Mouse (Mus musculus) liver, embryonic 13.5 days (tissue): ENCODE measurements around the gene Mapk8ip1. TPM values are rescaled to one million over a fixed set of nuclear protein-coding genes. Genes with fewer than 3 reads are reported as not detected.
"Not testable (repeated sequence)": the region's sequence is repeated elsewhere in the genome, so short reads cannot be mapped to it uniquely, and the experiment has no call there.

Experiments used
- ATAC-seq: fragments of 200-750 bp; cut with Nextera tagmentation; 2 replicates; pipeline ENCODE4 v1.8.0; 2017; ENCODE audit warnings: low read depth, mild to moderate bottlenecking, moderate number of reproducible peaks, moderate library complexity
- DNase-seq: peaks from one replicate; pipeline ENCODE4 v3.0.0; 2022
- H3K27ac ChIP-seq: fragments of 300-500 bp; sonication (generic); 2 replicates; pipeline ENCODE4 v1.5.1; 2015; ENCODE audit warnings: moderate library complexity, mild to moderate bottlenecking, inconsistent platforms
- H3K27me3 ChIP-seq: fragments of 300-500 bp; sonication (generic); 2 replicates; pipeline ENCODE4 v1.6.1; 2015; ENCODE audit warnings: mild to moderate bottlenecking, inconsistent platforms
- H3K36me3 ChIP-seq: fragments of 300-500 bp; sonication (generic); 2 replicates; pipeline ENCODE4 v1.6.1; 2015; ENCODE audit warnings: mild to moderate bottlenecking, inconsistent platforms
- H3K4me1 ChIP-seq: fragments of 300-500 bp; sonication (generic); replicated peaks from 2 replicates; pipeline ENCODE4 v1.6.1; 2015; ENCODE audit warnings: inconsistent platforms
- H3K4me2 ChIP-seq: fragments of 300-500 bp; sonication (generic); 2 replicates; pipeline ENCODE4 v1.6.1; 2015; ENCODE audit warnings: inconsistent platforms, mild to moderate bottlenecking, moderate library complexity
- H3K4me3 ChIP-seq: fragments of 300-500 bp; sonication (generic); replicated peaks from 2 replicates; pipeline ENCODE4 v1.5.1; 2015; ENCODE audit warnings: mild to moderate bottlenecking, inconsistent platforms
- H3K9ac ChIP-seq: fragments of 300-500 bp; sonication (generic); 2 replicates; pipeline ENCODE4 v1.6.1; 2015; ENCODE audit warnings: mild to moderate bottlenecking, inconsistent platforms
- H3K9me3 ChIP-seq: fragments of 300-500 bp; sonication (generic); replicated peaks from 2 replicates; pipeline ENCODE4 v1.6.1; 2016; ENCODE audit warnings: inconsistent platforms
- WGBS: fragments of 180-500 bp; shearing (Covaris S2); methylation state at CpG from one replicate; pipeline ENCODE4 v1.1.7; 2015; ENCODE audit not compliant: insufficient replicate concordance; 5-methylcytosine and 5-hydroxymethylcytosine counted together
- polyA plus RNA-seq: library from polyadenylated mRNA; unstranded; fragments of >200 nt; fragmentation: Nextera tagmentation; extraction: Ambion mirVana; gene quantifications from 2 replicates; pipeline ENCODE4 v1.2.1, GENCODE M21; 2015

Gene Mapk8ip1
- polyA plus RNA-seq, 1 experiment from 2014 or later: 1.9 TPM

GRCm38 (mm10) chr2:92402591-92403326, 1.7 kb upstream of the Mapk8ip1 start:
- Histone ChIP-seq H3K9me3 (no peaks in the 10 kb centered on the region), H3K27ac (no peak overlapping the region), H3K9ac (no peak overlapping the region), H3K4me3 (no peak overlapping the region), H3K36me3 (peaks cover 35% of the 10 kb centered on the region), H3K4me2 (no peak overlapping the region), H3K27me3 (peaks cover 39% of the 10 kb centered on the region), H3K4me1 (peaks cover 8% of the 10 kb centered on the region)
- no peak for ATAC-seq
- WGBS: 68% methylated on average over 4 of the region's 4 CpGs
- DNase-seq: no peak

- H3K36me3 ChIP-seq: peaks cover 20% of the 10 kb centered on the region
- 6% methylated on average over 22 of the region's 22 CpGs for WGBS
- no peak for ATAC-seq
- H3K4me1 ChIP-seq: peaks cover 8% of the 10 kb centered on the region
- H3K4me2 ChIP-seq: peak overlapping the region; percentile 71
- peak overlapping the region; percentile 59 for H3K4me3 ChIP-seq
- H3K27me3 ChIP-seq: peaks cover 55% of the 10 kb centered on the region
- no peaks in the 10 kb centered on the region for H3K9me3 ChIP-seq
- no peak overlapping the region for H3K27ac ChIP-seq
- DNase-seq: no peak
- H3K9ac ChIP-seq: peak overlapping the region; percentile 39
Measured at GRCm38 (mm10) chr2:92400682-92401081, 381 bp downstream of the Mapk8ip1 start.

GRCm38 (mm10) chr2:92399877-92400276, 1.2 kb downstream of the Mapk8ip1 start:
- H3K9me3 ChIP-seq, ATAC-seq, DNase-seq, H3K27ac ChIP-seq, H3K9ac ChIP-seq, H3K4me1 ChIP-seq, H3K4me2 ChIP-seq, H3K4me3 ChIP-seq: not testable (repeated sequence)
- Histone ChIP-seq H3K36me3 (peaks cover 12% of the 10 kb centered on the region), H3K27me3 (peaks cover 62% of the 10 kb centered on the region)
- WGBS: 67% methylated on average over 4 of the region's 4 CpGs

DNA sequence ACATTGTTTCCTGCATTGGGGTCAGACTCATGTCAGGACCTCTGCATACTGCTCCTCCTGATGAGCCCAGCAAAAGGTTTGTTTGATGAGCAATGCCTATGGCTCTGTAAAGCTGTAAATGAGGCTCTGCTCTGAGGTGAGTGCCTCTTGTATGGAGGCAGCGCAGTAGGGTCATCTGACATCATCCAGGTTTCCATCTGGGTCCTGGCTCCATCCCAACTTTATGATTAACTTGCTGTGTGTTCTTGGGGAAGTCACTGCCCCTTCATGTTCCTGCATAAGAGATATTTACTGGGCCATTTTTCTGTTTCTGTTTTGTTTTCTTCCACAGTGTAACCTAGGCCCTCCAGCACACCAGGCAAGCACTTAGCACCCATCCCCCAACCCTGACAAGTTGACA, 3.6 kb downstream of the Mapk8ip1 start:
- no peak for ATAC-seq
- H3K36me3 ChIP-seq: no peaks in the 10 kb centered on the region
- H3K27me3 ChIP-seq: peaks cover 82% of the 10 kb centered on the region
- 75% methylated on average over 1 of the region's 1 CpGs for WGBS
- no peak overlapping the region for H3K27ac ChIP-seq
- DNase-seq: no peak
- peaks cover 10% of the 10 kb centered on the region for H3K4me1 ChIP-seq
- no peak overlapping the region for H3K4me3 ChIP-seq
- no peaks in the 10 kb centered on the region for H3K9me3 ChIP-seq
- H3K9ac ChIP-seq: no peak overlapping the region
- no peak overlapping the region for H3K4me2 ChIP-seq

GRCm38 (mm10) chr2:92395535-92395934, 5.5 kb downstream of the Mapk8ip1 start:
- Histone ChIP-seq H3K27me3 (peaks cover 82% of the 10 kb centered on the region), H3K27ac (no peak overlapping the region), H3K9me3 (no peaks in the 10 kb centered on the region), H3K4me1 (peaks cover 11% of the 10 kb centered on the region), H3K36me3 (no peaks in the 10 kb centered on the region), H3K4me2 (no peak overlapping the region), H3K9ac (no peak overlapping the region), H3K4me3 (no peak overlapping the region)
- WGBS: 63% methylated on average over 3 of the region's 3 CpGs
- DNase-seq: no peak
- no peak for ATAC-seq

- no peak for ATAC-seq
- 5% methylated on average over 26 of the region's 26 CpGs for WGBS
- Histone ChIP-seq H3K9ac (no peak overlapping the region), H3K27me3 (peaks cover 95% of the 10 kb centered on the region), H3K4me3 (peak overlapping the region; percentile 28), H3K36me3 (no peaks in the 10 kb centered on the region), H3K4me1 (peaks cover 32% of the 10 kb centered on the region), H3K4me2 (peak overlapping the region; percentile 51), H3K9me3 (no peaks in the 10 kb centered on the region), H3K27ac (no peak overlapping the region)
- no peak for DNase-seq
Measured at GRCm38 (mm10) chr2:92392318-92393264, 8.5 kb downstream of the Mapk8ip1 start.

DNA sequence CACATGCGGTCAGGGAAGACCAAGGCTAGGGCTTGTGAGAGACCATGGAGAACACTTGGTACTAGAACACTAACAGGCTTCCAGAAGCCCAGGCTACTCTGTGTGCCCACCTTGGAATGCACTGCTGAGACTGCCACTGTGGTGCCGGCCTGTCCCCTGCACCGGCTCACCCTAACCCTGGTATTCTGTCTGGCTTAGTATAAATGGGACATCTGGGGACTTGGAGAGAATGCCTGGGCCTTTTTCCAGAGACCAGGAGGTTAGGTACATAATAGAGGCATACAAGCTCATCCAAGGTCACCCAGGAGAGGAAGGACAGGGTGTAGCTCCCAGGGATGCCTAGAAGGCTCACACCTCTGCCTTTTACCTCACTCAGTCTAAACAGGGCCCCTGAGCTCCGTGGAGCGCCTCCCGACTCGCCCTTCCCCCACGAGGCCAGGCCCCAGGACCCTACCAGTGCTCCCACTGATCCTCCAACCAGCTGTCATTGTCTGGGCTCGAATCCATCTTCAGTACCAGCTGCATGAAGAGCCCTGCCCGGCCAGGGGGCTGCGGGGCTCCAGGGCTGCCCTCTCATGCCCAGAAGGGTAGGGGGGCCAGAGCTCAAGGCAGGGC, 9.3 kb downstream of the Mapk8ip1 start:
- Histone ChIP-seq H3K4me2 (peak overlapping the region; percentile 51), H3K36me3 (no peaks in the 10 kb centered on the region), H3K27ac (no peak overlapping the region), H3K9me3 (no peaks in the 10 kb centered on the region), H3K27me3 (peaks cover 96% of the 10 kb centered on the region), H3K4me3 (peak overlapping the region; percentile 28), H3K9ac (no peak overlapping the region), H3K4me1 (peaks cover 32% of the 10 kb centered on the region)
- DNase-seq (no peak), ATAC-seq (no peak)
- WGBS: 28% methylated on average over 11 of the region's 11 CpGs

- no peak for DNase-seq
- WGBS: 66% methylated on average over 8 of the region's 8 CpGs
- H3K36me3 ChIP-seq: no peaks in the 10 kb centered on the region
- H3K27me3 ChIP-seq: peaks cover 94% of the 10 kb centered on the region
- no peaks in the 10 kb centered on the region for H3K9me3 ChIP-seq
- no peak for ATAC-seq
- H3K4me3 ChIP-seq: no peak overlapping the region
- peaks cover 32% of the 10 kb centered on the region for H3K4me1 ChIP-seq
- no peak overlapping the region for H3K4me2 ChIP-seq
- no peak overlapping the region for H3K27ac ChIP-seq
- no peak overlapping the region for H3K9ac ChIP-seq
Measured at GRCm38 (mm10) chr2:92391116-92391515, 9.9 kb downstream of the Mapk8ip1 start.

DNA sequence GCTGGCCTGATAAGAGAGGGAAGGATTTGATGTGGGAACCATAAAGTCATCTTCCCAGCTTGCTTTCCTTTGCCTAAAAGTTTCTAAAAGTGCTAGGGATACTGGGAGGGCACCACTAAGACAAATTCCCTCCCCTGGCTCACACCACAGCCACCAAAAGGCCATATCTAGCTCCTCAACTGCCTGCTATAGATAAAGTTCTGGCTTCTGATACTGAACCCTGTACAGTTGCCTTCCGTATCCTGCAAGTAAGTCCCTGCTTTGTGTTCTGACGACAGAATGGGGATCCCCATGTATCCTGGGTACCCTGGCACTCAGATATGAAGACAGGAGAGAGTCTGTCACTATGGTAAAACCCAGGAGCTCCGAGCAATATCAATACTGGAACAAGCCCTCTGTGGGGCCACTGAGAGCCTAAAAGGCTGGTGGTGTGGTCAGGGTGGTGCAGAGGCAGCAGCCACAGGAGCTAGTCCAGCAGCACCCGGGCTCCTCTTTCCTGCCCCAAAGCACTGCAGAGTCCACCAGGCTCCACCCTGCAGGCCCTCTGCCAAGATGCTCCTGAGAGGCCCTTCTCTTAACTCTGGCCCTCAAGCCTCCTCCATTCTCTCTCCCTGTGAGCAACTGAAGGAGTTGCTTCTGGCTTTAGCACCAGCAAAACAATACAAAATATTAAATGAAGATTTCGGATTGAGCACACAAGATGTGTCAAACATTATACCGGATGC, 10.7 kb downstream of the Mapk8ip1 start:
- peaks cover 91% of the 10 kb centered on the region for H3K27me3 ChIP-seq
- H3K4me3 ChIP-seq: no peak overlapping the region
- 41% methylated on average over 6 of the region's 6 CpGs for WGBS
- H3K4me2 ChIP-seq: no peak overlapping the region
- no peaks in the 10 kb centered on the region for H3K9me3 ChIP-seq
- no peak overlapping the region for H3K27ac ChIP-seq
- ATAC-seq (no peak), DNase-seq (no peak)
- no peak overlapping the region for H3K9ac ChIP-seq
- peaks cover 32% of the 10 kb centered on the region for H3K4me1 ChIP-seq
- no peaks in the 10 kb centered on the region for H3K36me3 ChIP-seq

GRCm38 (mm10) chr2:92389645-92390044, 11.4 kb downstream of the Mapk8ip1 start:
- Histone ChIP-seq H3K36me3 (no peaks in the 10 kb centered on the region), H3K4me1 (peaks cover 32% of the 10 kb centered on the region), H3K9me3 (no peaks in the 10 kb centered on the region), H3K4me3 (peak overlapping the region; percentile 53), H3K27ac (no peak overlapping the region), H3K4me2 (peak overlapping the region; percentile 63), H3K27me3 (peaks cover 84% of the 10 kb centered on the region), H3K9ac (no peak overlapping the region)
- no peak for ATAC-seq
- 11% methylated on average over 10 of the region's 10 CpGs for WGBS
- no peak for DNase-seq
